Mouse (Mus musculus): Measurements from ENCODE around the gene H2-T23. TPM values are rescaled to one million over a fixed set of nuclear protein-coding genes. Genes with fewer than 3 reads are reported as not detected.

H2-T23 gene
- polyA plus RNA-seq, 1 experiment from 2014 or later: 4.1 TPM

DNA sequence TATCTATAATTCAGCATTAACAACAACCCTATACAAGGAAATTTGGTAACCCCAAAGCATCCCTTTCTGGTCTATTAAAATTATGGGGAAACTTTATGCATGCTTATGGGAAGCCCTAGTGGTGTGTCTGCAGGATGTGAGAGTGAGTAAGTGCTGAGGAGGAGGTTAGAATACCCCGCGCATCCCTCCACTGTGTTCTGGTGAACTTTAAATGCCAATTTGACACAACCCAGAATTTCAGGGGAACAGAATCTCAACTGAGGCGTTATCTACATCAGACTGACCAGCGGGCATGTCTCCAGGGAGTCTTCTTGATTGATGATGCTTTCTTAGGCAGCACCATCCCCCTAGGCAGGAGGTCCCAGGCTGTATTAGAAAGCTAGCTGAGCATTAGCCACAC is 6.8 kb downstream of the H2-T23 start:
- H3K27me3 ChIP-seq (ENCODE audit: control insufficient read depth, insufficient read depth, low read depth, low read length): no peaks in the 10 kb centered on the region
- no peaks in the 10 kb centered on the region for H3K36me3 ChIP-seq (ENCODE audit: control insufficient read depth, insufficient read depth, low read length)
- no peak overlapping the region for H3K4me3 ChIP-seq (ENCODE audit: low read depth, low read length)
- no peaks in the 10 kb centered on the region for H3K9me3 ChIP-seq (replicated peaks; ENCODE audit: control insufficient read depth, low read length, poor library complexity, severe bottlenecking)
- no peak overlapping the region for H3K27ac ChIP-seq (ENCODE audit: low read length)
- no peak overlapping the region for H3K4me2 ChIP-seq (ENCODE audit: low read length)
- H3K9ac ChIP-seq (ENCODE audit: low read depth, low read length): no peak overlapping the region
- ATAC-seq: no peak
- H3K4me1 ChIP-seq (ENCODE audit: control insufficient read depth, insufficient read depth, low read length): no peaks in the 10 kb centered on the region
- WGBS: 82% methylated on average over 4 of the region's 4 CpGs

DNA sequence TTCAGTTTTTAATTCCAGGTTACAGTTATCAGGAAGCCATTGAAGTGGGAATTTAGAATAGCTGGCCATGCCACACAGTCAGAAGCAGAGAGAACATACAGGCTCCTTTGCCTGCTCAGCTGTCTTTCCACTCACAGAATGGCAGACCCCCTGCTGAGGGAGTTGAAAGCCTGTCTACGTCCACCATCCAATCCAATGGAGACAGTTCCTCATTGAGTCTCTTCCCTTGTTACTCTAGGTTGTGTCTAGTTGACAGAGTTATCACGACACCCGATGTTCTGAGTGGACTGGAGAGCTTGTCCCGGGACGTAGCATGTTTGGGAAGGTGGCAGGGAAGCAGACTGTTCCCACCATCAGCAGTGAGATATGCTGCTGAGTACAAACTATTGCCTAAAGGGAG is 7.5 kb downstream of the H2-T23 start:
- no peak overlapping the region for H3K4me3 ChIP-seq (ENCODE audit: low read depth, low read length)
- no peak overlapping the region for H3K4me2 ChIP-seq (ENCODE audit: low read length)
- no peak overlapping the region for H3K27ac ChIP-seq (ENCODE audit: low read length)
- H3K27me3 ChIP-seq (ENCODE audit: control insufficient read depth, insufficient read depth, low read depth, low read length): no peaks in the 10 kb centered on the region
- H3K9me3 ChIP-seq (replicated peaks; ENCODE audit: control insufficient read depth, low read length, poor library complexity, severe bottlenecking): no peaks in the 10 kb centered on the region
- no peak for ATAC-seq
- WGBS: 60% methylated on average over 5 of the region's 5 CpGs
- no peaks in the 10 kb centered on the region for H3K36me3 ChIP-seq (ENCODE audit: control insufficient read depth, insufficient read depth, low read length)
- H3K4me1 ChIP-seq (ENCODE audit: control insufficient read depth, insufficient read depth, low read length): no peaks in the 10 kb centered on the region
- no peak overlapping the region for H3K9ac ChIP-seq (ENCODE audit: low read depth, low read length)

DNA sequence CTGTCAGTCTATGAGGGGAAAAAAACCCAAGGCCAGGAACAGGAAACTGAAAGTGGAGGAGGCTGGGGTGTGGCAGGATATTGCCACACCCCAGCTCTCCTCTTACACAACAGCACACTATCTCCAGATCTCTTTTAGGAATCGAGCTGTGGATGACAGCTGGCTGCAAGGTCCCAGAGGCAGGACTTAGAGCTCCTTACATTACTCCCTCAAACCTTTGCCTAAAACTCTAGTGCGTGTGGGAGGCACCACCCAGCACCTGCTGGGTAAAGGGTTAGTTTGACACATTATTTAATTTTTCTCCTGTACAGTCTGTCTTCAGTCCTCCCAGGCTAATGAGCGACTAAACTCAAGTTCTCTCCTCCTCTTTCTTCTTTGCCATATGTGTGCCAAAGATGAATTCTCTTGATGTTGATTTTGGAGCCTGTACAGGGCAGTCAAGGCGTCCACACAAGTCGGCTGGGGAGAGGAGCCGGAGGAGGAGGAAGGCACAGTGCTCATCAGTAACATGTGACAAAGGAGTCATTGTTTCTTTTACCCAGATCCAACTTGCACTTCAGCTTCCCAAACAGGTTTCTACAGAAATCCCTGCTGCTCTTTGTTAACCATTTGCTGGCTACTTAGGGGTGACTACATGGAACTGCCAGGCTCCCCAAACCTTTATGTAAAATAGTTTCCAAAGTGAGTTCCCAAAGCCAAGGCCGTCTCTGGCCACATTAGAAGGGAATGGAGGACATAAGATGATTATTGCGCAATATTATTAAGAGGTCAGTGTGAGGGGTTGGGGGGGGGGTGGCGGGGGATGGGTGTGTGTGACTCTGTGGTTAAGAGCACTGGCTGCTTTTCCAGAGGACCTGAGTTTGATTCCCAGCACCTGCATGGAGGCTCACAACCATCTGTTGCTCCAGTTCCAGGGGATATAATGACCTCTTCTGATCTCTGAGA is 8.7 kb downstream of the H2-T23 start:
- Histone ChIP-seq H3K4me1 (ENCODE audit: control insufficient read depth, insufficient read depth, low read length) (no peaks in the 10 kb centered on the region), H3K4me3 (ENCODE audit: low read depth, low read length) (no peak overlapping the region), H3K27me3 (ENCODE audit: control insufficient read depth, insufficient read depth, low read depth, low read length) (no peaks in the 10 kb centered on the region), H3K4me2 (ENCODE audit: low read length) (no peak overlapping the region), H3K27ac (ENCODE audit: low read length) (no peak overlapping the region), H3K9me3 (replicated peaks; ENCODE audit: control insufficient read depth, low read length, poor library complexity, severe bottlenecking) (no peaks in the 10 kb centered on the region), H3K9ac (ENCODE audit: low read depth, low read length) (no peak overlapping the region), H3K36me3 (ENCODE audit: control insufficient read depth, insufficient read depth, low read length) (no peaks in the 10 kb centered on the region)
- no peak for ATAC-seq
- 70% methylated on average over 9 of the region's 9 CpGs for WGBS

DNA sequence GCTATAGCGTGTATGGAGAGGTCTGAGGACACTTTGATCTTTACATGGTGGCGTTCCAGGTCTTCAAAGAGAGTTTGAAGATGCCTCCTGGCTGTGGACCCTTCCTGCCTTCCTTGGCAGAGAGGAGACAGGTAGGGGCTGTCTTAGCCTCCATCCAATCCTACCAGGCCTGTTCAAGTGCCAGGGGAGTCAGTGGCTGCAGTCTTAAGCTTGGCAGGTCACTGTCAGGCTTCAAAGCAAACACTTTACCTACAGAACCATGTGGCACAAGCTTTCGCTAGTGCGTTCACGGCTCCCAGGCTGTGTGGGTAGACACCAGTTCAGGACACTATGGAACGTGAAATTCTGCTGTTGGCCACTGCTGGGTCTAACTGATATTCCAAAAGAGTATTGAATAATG is 9.7 kb downstream of the H2-T23 start:
- H3K4me1 ChIP-seq (ENCODE audit: control insufficient read depth, insufficient read depth, low read length): no peaks in the 10 kb centered on the region
- no peaks in the 10 kb centered on the region for H3K9me3 ChIP-seq (replicated peaks; ENCODE audit: control insufficient read depth, low read length, poor library complexity, severe bottlenecking)
- WGBS: 95% methylated on average over 6 of the region's 6 CpGs
- H3K4me2 ChIP-seq (ENCODE audit: low read length): no peak overlapping the region
- ATAC-seq: no peak
- H3K27ac ChIP-seq (ENCODE audit: low read length): no peak overlapping the region
- no peak overlapping the region for H3K9ac ChIP-seq (ENCODE audit: low read depth, low read length)
- no peaks in the 10 kb centered on the region for H3K27me3 ChIP-seq (ENCODE audit: control insufficient read depth, insufficient read depth, low read depth, low read length)
- H3K36me3 ChIP-seq (ENCODE audit: control insufficient read depth, insufficient read depth, low read length): no peaks in the 10 kb centered on the region
- no peak overlapping the region for H3K4me3 ChIP-seq (ENCODE audit: low read depth, low read length)

DNA sequence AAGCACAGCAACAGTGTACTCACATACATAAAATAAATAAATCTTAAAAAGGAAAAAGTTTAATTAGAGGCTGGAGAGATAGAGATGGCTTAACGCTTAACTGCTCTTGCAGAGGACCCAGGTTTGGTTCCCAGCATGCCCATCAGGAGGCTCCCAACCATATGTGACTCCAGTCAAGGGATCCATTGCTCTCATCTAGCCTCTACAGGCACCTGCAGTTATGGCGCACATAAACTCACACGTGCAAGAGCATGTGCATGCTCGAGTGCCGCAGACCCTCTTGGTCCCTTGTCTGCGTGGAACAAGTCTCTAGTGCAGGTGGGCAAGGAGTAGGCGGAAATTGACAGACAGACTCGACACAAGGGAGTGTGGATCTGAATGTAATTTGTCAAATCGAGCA is 10.6 kb downstream of the H2-T23 start:
- no peak overlapping the region for H3K4me3 ChIP-seq (ENCODE audit: low read depth, low read length)
- H3K36me3 ChIP-seq (ENCODE audit: control insufficient read depth, insufficient read depth, low read length): no peaks in the 10 kb centered on the region
- H3K9me3 ChIP-seq (replicated peaks; ENCODE audit: control insufficient read depth, low read length, poor library complexity, severe bottlenecking): no peaks in the 10 kb centered on the region
- no peak overlapping the region for H3K27ac ChIP-seq (ENCODE audit: low read length)
- 96% methylated on average over 9 of the region's 9 CpGs for WGBS
- H3K27me3 ChIP-seq (ENCODE audit: control insufficient read depth, insufficient read depth, low read depth, low read length): no peaks in the 10 kb centered on the region
- no peaks in the 10 kb centered on the region for H3K4me1 ChIP-seq (ENCODE audit: control insufficient read depth, insufficient read depth, low read length)
- no peak overlapping the region for H3K9ac ChIP-seq (ENCODE audit: low read depth, low read length)
- no peak for ATAC-seq
- H3K4me2 ChIP-seq (ENCODE audit: low read length): no peak overlapping the region

DNA sequence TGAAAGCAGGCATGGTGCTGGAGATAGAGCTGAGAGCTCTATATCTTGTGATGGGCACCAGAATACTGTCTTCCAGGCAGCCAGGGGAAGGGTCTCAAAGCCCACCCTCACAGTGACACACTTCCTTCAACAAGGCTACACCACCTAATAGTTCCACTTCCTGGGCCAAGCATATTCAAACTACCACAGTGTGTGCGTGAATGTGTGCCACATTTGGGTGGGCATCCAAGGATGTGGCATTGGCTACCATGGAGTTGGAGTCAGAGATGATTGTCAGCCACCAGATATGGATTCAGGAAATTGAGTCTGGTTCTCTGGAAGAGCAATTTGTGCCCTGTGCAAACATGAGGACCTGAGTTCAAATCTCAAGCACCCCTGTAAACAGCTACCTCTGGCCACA is 11.3 kb downstream of the H2-T23 start:
- H3K36me3 ChIP-seq (ENCODE audit: control insufficient read depth, insufficient read depth, low read length): peaks cover 2% of the 10 kb centered on the region; the same call in 1 of the 2 replicates
- H3K27me3 ChIP-seq (ENCODE audit: control insufficient read depth, insufficient read depth, low read depth, low read length): no peaks in the 10 kb centered on the region
- H3K4me1 ChIP-seq (ENCODE audit: control insufficient read depth, insufficient read depth, low read length): no peaks in the 10 kb centered on the region
- no peak overlapping the region for H3K4me2 ChIP-seq (ENCODE audit: low read length)
- no peak for ATAC-seq
- no peak overlapping the region for H3K27ac ChIP-seq (ENCODE audit: low read length)
- no peak overlapping the region for H3K4me3 ChIP-seq (ENCODE audit: low read depth, low read length)
- 100% methylated on average over 1 of the region's 1 CpGs for WGBS
- no peaks in the 10 kb centered on the region for H3K9me3 ChIP-seq (replicated peaks; ENCODE audit: control insufficient read depth, low read length, poor library complexity, severe bottlenecking)
- no peak overlapping the region for H3K9ac ChIP-seq (ENCODE audit: low read depth, low read length)

DNA sequence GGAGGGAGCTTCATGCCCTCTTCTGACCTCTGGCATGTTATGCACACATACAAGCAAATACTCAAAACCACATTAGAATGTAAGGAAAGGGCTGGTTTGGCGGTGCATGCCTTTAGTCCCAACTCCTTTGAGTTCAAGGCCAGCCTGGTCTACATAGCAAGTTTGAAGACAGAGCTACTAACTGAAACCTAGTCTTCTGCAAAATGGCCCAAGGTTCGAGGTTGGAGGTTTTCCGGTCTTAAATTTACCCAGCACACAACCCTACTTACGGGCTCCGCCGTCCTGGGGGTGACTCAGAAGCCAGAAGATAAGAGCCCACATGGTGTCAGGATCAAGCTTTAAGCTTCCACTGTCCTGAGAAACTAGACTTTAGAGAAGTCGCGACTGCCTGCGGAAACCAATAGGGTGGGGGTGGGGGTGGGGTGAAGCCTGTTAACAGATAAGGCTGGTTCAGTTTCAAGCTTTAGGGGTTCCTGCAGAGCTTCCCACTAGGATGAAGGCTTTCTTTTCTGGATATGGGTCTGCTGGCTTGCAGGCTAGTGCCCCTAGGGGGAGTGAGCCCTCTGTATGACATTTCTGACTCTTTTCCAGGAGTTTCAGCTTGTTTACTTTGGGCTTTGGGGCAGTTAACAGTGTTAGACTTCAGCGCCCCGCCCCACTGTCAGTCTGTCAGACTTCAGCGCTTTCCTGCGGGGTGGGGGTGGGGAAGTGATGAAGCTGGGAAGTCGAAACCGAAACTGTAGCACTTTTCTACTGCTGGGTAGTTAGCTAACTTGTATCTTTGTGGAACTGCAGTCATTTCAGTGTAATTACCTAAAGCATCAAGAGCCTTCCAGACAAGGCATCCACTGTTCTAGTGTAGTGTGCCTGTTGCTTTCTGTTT is 12.2 kb downstream of the H2-T23 start, which contains the start of gene H2-T24:
Gene H2-T24, minus strand, starts transcription at position 370 of the 883 bp plus-strand sequence.
- Histone ChIP-seq H3K9me3 (replicated peaks; ENCODE audit: control insufficient read depth, low read length, poor library complexity, severe bottlenecking) (no peaks in the 10 kb centered on the region), H3K27me3 (ENCODE audit: control insufficient read depth, insufficient read depth, low read depth, low read length) (no peaks in the 10 kb centered on the region), H3K4me2 (ENCODE audit: low read length) (no peak within 1 kb of the TSS), H3K4me1 (ENCODE audit: control insufficient read depth, insufficient read depth, low read length) (no peaks in the 10 kb centered on the region), H3K4me3 (ENCODE audit: low read depth, low read length) (no peak within 1 kb of the TSS), H3K27ac (ENCODE audit: low read length) (no peak within 1 kb of the TSS), H3K9ac (ENCODE audit: low read depth, low read length) (no peak within 1 kb of the TSS), H3K36me3 (ENCODE audit: control insufficient read depth, insufficient read depth, low read length) (peaks cover 2% of the 10 kb centered on the region; the same call in 1 of the 2 replicates)
- no peak for ATAC-seq
- WGBS: 43% methylated on average over 15 of the region's 15 CpGs

DNA sequence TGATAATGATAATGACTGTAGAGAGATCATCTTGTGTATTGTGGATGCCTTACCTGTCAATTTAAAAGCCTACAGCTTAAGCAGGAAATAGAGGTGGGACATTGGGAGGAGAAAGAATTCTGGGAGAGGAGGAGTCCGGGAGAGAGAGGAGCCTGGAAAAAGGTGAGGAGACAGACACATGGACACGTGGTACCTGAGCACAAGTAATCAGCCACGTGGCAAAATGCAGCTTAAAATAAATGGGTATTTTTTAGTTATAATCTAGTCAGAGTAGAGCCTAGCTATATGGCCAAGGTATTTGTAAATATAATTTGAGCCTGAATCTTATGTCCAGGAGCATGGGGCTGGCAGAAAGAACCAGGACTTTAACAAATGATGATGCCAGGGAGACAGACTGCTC is 13.1 kb downstream of the H2-T23 start:
- no peaks in the 10 kb centered on the region for H3K4me1 ChIP-seq (ENCODE audit: control insufficient read depth, insufficient read depth, low read length)
- no peak overlapping the region for H3K9ac ChIP-seq (ENCODE audit: low read depth, low read length)
- H3K36me3 ChIP-seq (ENCODE audit: control insufficient read depth, insufficient read depth, low read length): peaks cover 4% of the 10 kb centered on the region; the same call in 1 of the 2 replicates
- H3K27ac ChIP-seq (ENCODE audit: low read length): no peak overlapping the region
- no peaks in the 10 kb centered on the region for H3K9me3 ChIP-seq (replicated peaks; ENCODE audit: control insufficient read depth, low read length, poor library complexity, severe bottlenecking)
- H3K4me3 ChIP-seq (ENCODE audit: low read depth, low read length): no peak overlapping the region
- no peak for ATAC-seq
- WGBS: 68% methylated on average over 3 of the region's 3 CpGs
- no peaks in the 10 kb centered on the region for H3K27me3 ChIP-seq (ENCODE audit: control insufficient read depth, insufficient read depth, low read depth, low read length)
- H3K4me2 ChIP-seq (ENCODE audit: low read length): no peak overlapping the region

DNA sequence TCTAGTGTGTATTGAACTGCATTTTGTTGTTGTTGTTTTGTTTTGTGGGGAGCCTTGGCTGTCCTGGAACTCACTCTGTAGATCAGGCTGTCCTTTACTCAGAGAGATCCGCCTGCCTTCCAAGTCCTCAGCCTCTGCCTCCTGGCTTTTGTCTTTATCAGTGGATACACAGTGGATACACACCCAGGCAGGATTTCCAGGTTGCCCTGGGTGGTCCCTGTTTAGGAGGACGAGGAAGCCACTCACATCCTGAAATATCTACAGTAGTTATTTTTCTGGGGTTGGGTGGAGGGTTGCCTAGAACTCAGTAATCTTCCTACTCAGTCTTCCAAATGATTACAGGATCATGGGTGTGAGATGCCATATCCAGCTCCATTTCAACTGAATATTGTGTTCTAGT is 13.7 kb downstream of the H2-T23 start:
- 75% methylated on average over 2 of the region's 2 CpGs for WGBS
- ATAC-seq: no peak
- no peak overlapping the region for H3K4me3 ChIP-seq (ENCODE audit: low read depth, low read length)

More for the DNA sequence above, 13.7 kb downstream of the H2-T23 start:
- peaks cover 8% of the 10 kb centered on the region; the same call in 1 of the 2 replicates for H3K36me3 ChIP-seq (ENCODE audit: control insufficient read depth, insufficient read depth, low read length)
- H3K9ac ChIP-seq (ENCODE audit: low read depth, low read length): no peak overlapping the region
- no peak overlapping the region for H3K27ac ChIP-seq (ENCODE audit: low read length)
- H3K27me3 ChIP-seq (ENCODE audit: control insufficient read depth, insufficient read depth, low read depth, low read length): no peaks in the 10 kb centered on the region
- H3K4me2 ChIP-seq (ENCODE audit: low read length): no peak overlapping the region
- H3K9me3 ChIP-seq (replicated peaks; ENCODE audit: control insufficient read depth, low read length, poor library complexity, severe bottlenecking): no peaks in the 10 kb centered on the region
- H3K4me1 ChIP-seq (ENCODE audit: control insufficient read depth, insufficient read depth, low read length): no peaks in the 10 kb centered on the region

Data from midbrain, embryonic 16.5 days (tissue).